Mouse (Mus musculus): ENCODE results near the gene Scgb1b17. TPM values are rescaled to one million over a fixed set of nuclear protein-coding genes. Genes with fewer than 3 reads are reported as not detected.

Gene Scgb1b17
- total RNA-seq (2023) = not detected

DNA sequence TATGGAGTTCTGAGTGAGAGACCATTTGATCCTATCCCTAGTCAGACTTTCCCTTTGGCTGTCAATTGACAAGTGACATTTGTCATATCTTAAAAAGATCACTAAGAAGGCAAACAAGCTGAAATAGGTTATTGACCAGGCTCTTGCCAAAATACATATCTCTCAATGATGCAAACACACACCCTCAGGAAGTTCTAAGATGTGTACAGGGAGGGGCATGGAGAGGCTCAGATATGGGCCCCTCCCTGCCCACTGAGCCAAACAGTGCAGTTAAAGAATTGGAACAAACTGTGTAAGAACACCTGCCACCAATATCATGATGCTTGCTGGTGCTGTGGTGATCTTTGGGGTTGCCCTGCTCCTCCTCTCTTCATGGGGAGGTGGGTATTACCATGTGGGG lies at the start of gene Scgb1b17:
Gene Scgb1b17, plus strand, starts transcription at position 301 of the 400 bp plus-strand sequence.

DNA sequence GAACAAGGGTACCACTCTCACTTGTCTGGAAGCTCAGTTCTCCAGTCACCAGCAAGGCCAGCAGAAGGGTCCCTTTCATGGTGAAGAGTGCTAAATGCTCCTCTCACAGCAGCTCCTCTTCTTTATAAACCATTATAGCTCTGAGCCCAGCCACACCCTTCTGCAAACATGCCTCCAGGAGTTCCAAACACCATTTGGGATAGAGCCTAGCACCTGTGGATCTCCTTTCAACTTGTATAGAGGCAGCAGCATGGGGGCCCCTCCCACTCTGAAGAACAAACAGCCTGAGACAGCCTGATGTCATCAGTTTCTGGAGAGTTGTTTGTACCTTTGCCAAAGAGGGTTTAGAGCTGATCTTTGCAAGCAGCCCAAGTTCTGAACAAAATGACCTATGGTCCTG lies 6.8 kb upstream of the Scgb1b17 start, which contains the start of gene Scgb2b17:
Gene Scgb2b17, minus strand, starts transcription at position 101 of the 400 bp plus-strand sequence.

Other genes starting within 250 kb of the Scgb1b17 start
- not detected for gene Scgb2b15, start 233.8 kb upstream of the Scgb1b17 start, total RNA-seq (2023)
- not detected for gene Scgb1b15, start 226.9 kb upstream of the Scgb1b17 start, total RNA-seq (2023)
- gene Scgb2b17, start 6.9 kb upstream of the Scgb1b17 start, total RNA-seq (2023) = not detected
- not detected for gene Scgb2b18, start 110.4 kb downstream of the Scgb1b17 start, total RNA-seq (2023)
- not detected for gene Scgb1b18, start 122.1 kb downstream of the Scgb1b17 start, total RNA-seq (2023)
- not detected for gene Scgb2b19, start 216.9 kb downstream of the Scgb1b17 start, total RNA-seq (2023)
- gene Scgb1b19, start 223.8 kb downstream of the Scgb1b17 start, total RNA-seq (2023) = not detected

Data from neutrophil, adult 83 days (primary cell).